Mouse (Mus musculus): ENCODE measurements around the gene Gabarapl2.

GRCm38 (mm10) chr8:111982116-111982515 lies 41.6 kb downstream of the Gabarapl2 start:
- no peak for TF ChIP-seq CTCF (IDR thresholded peaks at IDR 0.05; ENCODE audit: low read depth)
- TF ChIP-seq EP300 (IDR thresholded peaks at IDR 0.05; ENCODE audit: low read depth) = no peak

All from heart, postnatal 0 days (tissue).